Mouse (Mus musculus): ENCODE measurements around the gene Il18r1. TPM values are rescaled to one million over a fixed set of nuclear protein-coding genes. Genes with fewer than 3 reads are reported as not detected.

The Il18r1 gene
- 0.52 and 0.73 TPM in 2 replicates for polyA plus RNA-seq (2012; rRNA removed)

GRCm38 (mm10) chr1:40465477-40466430, at the start of gene Il18r1:
Gene Il18r1 (plus strand): TSS chr1:40465552.

GRCm38 (mm10) chr1:40428910-40429675, 36.3 kb upstream of the Il18r1 start, which contains the start of gene Il1rl1:
Gene Il1rl1 (plus strand): TSS chr1:40429570.

GRCm38 (mm10) chr1:40514851-40515585, 49.7 kb downstream of the Il18r1 start, which contains the start of gene Il18rap:
Gene Il18rap (plus strand): TSS chr1:40515362.

Other genes starting within 250 kb of the Il18r1 start
- 1.8 and 2.0 TPM in 2 replicates for gene Il1r1, start 240.5 kb upstream of the Il18r1 start, polyA plus RNA-seq (2012; rRNA removed)
- 0.63 and 1.2 TPM in 2 replicates for gene Il1rl2, start 140.9 kb upstream of the Il18r1 start, polyA plus RNA-seq (2012; rRNA removed)
- gene Il1rl1, start 36.0 kb upstream of the Il18r1 start, polyA plus RNA-seq (2012; rRNA removed), result 0.95 and 1.0 TPM in 2 replicates
- 0.01 TPM in 1 of 2 replicates, not detected in the other for gene Il18rap, start 49.8 kb downstream of the Il18r1 start, polyA plus RNA-seq (2012; rRNA removed)
- 24.6 and 57.8 TPM in 2 replicates for gene Slc9a4, start 114.5 kb downstream of the Il18r1 start, polyA plus RNA-seq (2012; rRNA removed)
- 35.3 and 56.0 TPM in 2 replicates for gene Slc9a2, start 215.0 kb downstream of the Il18r1 start, polyA plus RNA-seq (2012; rRNA removed)

Measured in stomach, adult 2 months (tissue).